9 mouse cellular contexts compared by ENCODE assay signal in genomic region chr8:105169582-105169981, GRCm38 (mm10). TPM values are rescaled to one million over a fixed set of nuclear protein-coding genes. Genes with fewer than 3 reads are reported as not detected.
DNase-seq lines count a peak whose midpoint lies in the region; ATAC-seq and TF ChIP-seq lines count a peak whose summit lies in the region.
"Had no signal": no experiment of that assay in that cellular context is flagged by ENCODE, and none has a peak within 500 bp of the region (broad histone marks: within the 10 kb centered on the region; RNA-seq: fewer than 3 reads in every experiment).

No protein-coding gene starts in this region.

- 50% methylated on average over 3 of the region's 3 CpGs for WGBS in liver, embryonic 11.5 days
- WGBS in forebrain, embryonic 12.5 days, result 50% methylated on average over 3 of the region's 3 CpGs
- 53% methylated on average over 3 of the region's 3 CpGs for WGBS in midbrain, embryonic 13.5 days

- H3K4me1 ChIP-seq in liver, embryonic 11.5 days (replicated peaks; ENCODE audit: control insufficient read depth, insufficient read depth, low read length), result peaks cover 4% of the 10 kb centered on the region; the same call in 1 of the 2 replicates
- H3K4me1 ChIP-seq in forebrain, embryonic 12.5 days, result peaks cover 19% of the 10 kb centered on the region
- H3K4me1 ChIP-seq in midbrain, embryonic 13.5 days (replicated peaks), result peaks cover 23% of the 10 kb centered on the region

- H3K4me3 ChIP-seq in gastrocnemius, adult 2 months, result peak overlapping the region; percentile 94
- no peak overlapping the region; the same call in 1 of the 2 replicates for H3K4me3 ChIP-seq in liver, embryonic 11.5 days (ENCODE audit: low read depth, low read length)
- no peak overlapping the region for H3K4me3 ChIP-seq in forebrain, embryonic 12.5 days (replicated peaks)
- no peak overlapping the region for H3K4me3 ChIP-seq in midbrain, embryonic 13.5 days (replicated peaks)

- H3K27ac ChIP-seq in gastrocnemius, adult 2 months, result peak overlapping the region; percentile 97
- no peak overlapping the region for H3K27ac ChIP-seq in liver, embryonic 11.5 days (ENCODE audit: low read depth, low read length)
- no peak overlapping the region for H3K27ac ChIP-seq in forebrain, embryonic 12.5 days
- no peak overlapping the region for H3K27ac ChIP-seq in midbrain, embryonic 13.5 days

- no peak for DNase-seq in gastrocnemius, adult 2 months
- no peak for DNase-seq in gastrocnemius, postnatal 36 days
- no peak for DNase-seq in liver, embryonic 11.5 days (ENCODE audit: low spot score)
- no peak for DNase-seq in liver
- no peak for DNase-seq in urinary bladder, postnatal 36 days (ENCODE audit: low spot score in 2 of 2)
- no peak for DNase-seq in frontal cortex, postnatal 36 days (ENCODE audit: low spot score in 2 of 2)

- no peak overlapping the region for H3K9ac ChIP-seq in liver, embryonic 11.5 days (ENCODE audit: low read depth, low read length)
- H3K9ac ChIP-seq in forebrain, embryonic 12.5 days, result no peak overlapping the region
- H3K9ac ChIP-seq in midbrain, embryonic 13.5 days (replicated peaks), result no peak overlapping the region

- peaks cover 3% of the 10 kb centered on the region; the same call in 1 of the 2 replicates for H3K27me3 ChIP-seq in liver, embryonic 11.5 days (replicated peaks; ENCODE audit: control insufficient read depth, insufficient read depth, low read length)
- H3K27me3 ChIP-seq in forebrain, embryonic 12.5 days, result no peaks in the 10 kb centered on the region
- no peaks in the 10 kb centered on the region for H3K27me3 ChIP-seq in midbrain, embryonic 13.5 days

- H3K9me3 ChIP-seq in liver, embryonic 11.5 days (ENCODE audit: control insufficient read depth, low read length), result no peaks in the 10 kb centered on the region
- H3K9me3 ChIP-seq in forebrain, embryonic 12.5 days, result no peaks in the 10 kb centered on the region
- no peaks in the 10 kb centered on the region for H3K9me3 ChIP-seq in midbrain, embryonic 13.5 days

- ATAC-seq in liver, embryonic 11.5 days (replicated peaks; ENCODE audit: low FRiP score), result no peak
- no peak for ATAC-seq in forebrain, embryonic 12.5 days (ENCODE audit: low FRiP score)
- ATAC-seq in midbrain, embryonic 13.5 days, result no peak

- H3K36me3 ChIP-seq in liver, embryonic 11.5 days (ENCODE audit: control insufficient read depth, insufficient read depth, low read length), result no peaks in the 10 kb centered on the region
- H3K36me3 ChIP-seq in forebrain, embryonic 12.5 days (replicated peaks), result no peaks in the 10 kb centered on the region
- H3K36me3 ChIP-seq in midbrain, embryonic 13.5 days, result no peaks in the 10 kb centered on the region

- intact Hi-C loops in gastrocnemius, adult 2 months (cut with DNase I), result no loop called here
- intact Hi-C loops in gastrocnemius, postnatal 36 days (cut with DNase I), result no loop called here

- H3K4me2 ChIP-seq in liver, embryonic 11.5 days, result peak overlapping the region; percentile 96
- H3K4me2 ChIP-seq in forebrain, embryonic 12.5 days, result peak overlapping the region; percentile 66
- H3K4me2 ChIP-seq in midbrain, embryonic 13.5 days (replicated peaks), result peak overlapping the region; percentile 74; the same call in 1 of the 2 replicates

- no peak for TF ChIP-seq CTCF in gastrocnemius, adult 2 months (IDR thresholded peaks at IDR 0.05)

RNA-seq across cellular contexts. Expression of gene Cbfb, which starts 0.9 kb away (rescaled TPM):
- total RNA-seq in gastrocnemius, adult 2 months (2021), result 10 to 100 TPM; 58.9 to 76.8 TPM
- total RNA-seq in gastrocnemius, postnatal 36 days (2021), result 10 to 100 TPM; 45.0 to 53.4 TPM
- 31.1 and 32.7 TPM in 2 replicates for polyA plus RNA-seq in liver, embryonic 11.5 days (2014; fragmentation: Nextera tagmentation; extraction: Ambion mirVana)
- 58.3 and 60.0 TPM in 2 replicates for polyA plus RNA-seq in forebrain, embryonic 12.5 days (2016; fragmentation: Nextera tagmentation; extraction: Ambion mirVana)
- polyA plus RNA-seq in midbrain, embryonic 13.5 days (2015; fragmentation: Nextera tagmentation; extraction: Ambion mirVana), result 23.2 and 25.3 TPM in 2 replicates

RNA-seq across cellular contexts. Expression of gene Ces4a, which starts 38.0 kb away (rescaled TPM):
- total RNA-seq in gastrocnemius, adult 2 months (2021), result not detected
- total RNA-seq in gastrocnemius, postnatal 36 days (2021), result not detected
- not detected in 2 replicates for polyA plus RNA-seq in liver, embryonic 11.5 days (2014; fragmentation: Nextera tagmentation; extraction: Ambion mirVana)
- polyA plus RNA-seq in forebrain, embryonic 12.5 days (2016; fragmentation: Nextera tagmentation; extraction: Ambion mirVana), result not detected in 2 replicates
- polyA plus RNA-seq in midbrain, embryonic 13.5 days (2015; fragmentation: Nextera tagmentation; extraction: Ambion mirVana), result not detected in 2 replicates
- polyA plus RNA-seq: C2C12 had no signal

RNA-seq across cellular contexts. Expression of gene D230025D16Rik, which starts 55.4 kb away (rescaled TPM):
- total RNA-seq in gastrocnemius, adult 2 months (2021), result 10 to 100 TPM; 28.1 to 33.1 TPM
- 10 to 100 TPM; 19.6 to 22.1 TPM for total RNA-seq in gastrocnemius, postnatal 36 days (2021)
- polyA plus RNA-seq in liver, embryonic 11.5 days (2014; fragmentation: Nextera tagmentation; extraction: Ambion mirVana), result 24.0 and 25.2 TPM in 2 replicates
- 26.5 and 27.8 TPM in 2 replicates for polyA plus RNA-seq in forebrain, embryonic 12.5 days (2016; fragmentation: Nextera tagmentation; extraction: Ambion mirVana)
- polyA plus RNA-seq in midbrain, embryonic 13.5 days (2015; fragmentation: Nextera tagmentation; extraction: Ambion mirVana), result 30.5 and 33.7 TPM in 2 replicates
